Mouse (Mus musculus) gastrocnemius, adult 8-10 months (tissue): Measurements from ENCODE around the gene Snap29. TPM values are rescaled to one million over a fixed set of nuclear protein-coding genes. Genes with fewer than 3 reads are reported as not detected.

ENCODE experiments used
- DNase-seq, 2 experiments: peaks; one replicate each; pipeline ENCODE4 v3.0.0; 2022; ENCODE audit warnings: low spot score in 2 of 2
- total RNA-seq, 4 experiments: library from RNA; stranded (reverse); gene quantifications; 2 replicates each; pipeline ENCODE4 v1.2.4; 2022

Snap29 gene
- total RNA-seq, 4 experiments from 2014 or later, result 17.1 to 21.0 (median 18.9) TPM

GRCm38 (mm10) chr16:17472498-17472897, 66.7 kb downstream of the Snap29 start:
- DNase-seq, result no peak

GRCm38 (mm10) chr16:17474091-17474490, 68.3 kb downstream of the Snap29 start:
- no peak for DNase-seq

GRCm38 (mm10) chr16:17474761-17475160, 69.0 kb downstream of the Snap29 start:
- DNase-seq, result no peak

DNA sequence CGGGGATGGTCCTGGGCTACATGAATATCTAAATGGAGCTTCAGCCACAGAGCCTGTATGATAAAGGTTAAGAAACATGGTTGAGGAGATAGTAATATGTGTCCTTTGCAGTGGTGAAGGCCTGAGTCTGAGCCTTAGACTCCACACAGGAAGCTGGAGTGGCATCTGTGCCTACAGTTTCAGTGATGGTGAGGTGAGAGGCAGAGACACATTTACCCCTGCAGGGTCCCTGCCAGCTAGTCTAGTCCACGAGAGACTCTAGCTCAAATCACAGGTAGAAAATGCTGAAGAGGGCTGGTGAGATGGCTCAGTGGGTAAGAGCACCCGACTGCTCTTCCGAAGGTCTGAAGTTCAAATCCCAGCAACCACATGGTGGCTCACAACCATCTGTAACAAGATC, 69.5 kb downstream of the Snap29 start:
- no peak for DNase-seq

DNA sequence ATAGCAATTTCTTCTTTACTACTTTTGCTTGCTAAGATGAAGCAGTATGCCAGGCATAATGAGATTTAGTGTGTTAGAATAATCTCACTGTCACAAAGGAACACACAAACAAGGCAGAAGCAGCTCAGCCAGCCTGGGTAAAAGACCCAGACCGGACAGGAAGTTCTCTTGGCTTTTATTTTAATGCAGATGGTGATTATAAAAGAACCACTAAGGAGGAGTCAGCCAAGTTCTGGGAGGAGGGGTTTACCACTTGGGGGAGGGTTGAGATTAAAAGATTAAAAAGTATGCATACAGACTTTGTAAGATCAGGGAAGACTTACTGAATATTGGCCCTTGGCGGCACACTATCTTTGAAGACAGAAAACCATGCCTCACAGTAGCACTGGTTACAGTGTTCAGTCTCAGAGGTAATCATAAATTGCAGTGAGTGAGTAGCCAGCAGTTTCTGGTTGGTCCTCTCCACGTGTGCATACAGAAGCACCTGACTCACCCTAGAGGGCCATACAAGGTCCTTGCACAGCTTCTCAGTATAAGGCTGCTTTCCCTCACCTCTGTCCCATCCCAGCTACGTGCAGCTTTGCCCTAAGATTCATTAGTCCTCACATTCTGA, 72.7 kb downstream of the Snap29 start:
- DNase-seq, result no peak

Other genes starting within 250 kb of the Snap29 start
- gene Ube2l3, start 203.3 kb upstream of the Snap29 start, total RNA-seq, result 100 to 1,000 TPM; 119 to 134 (median 127) TPM
- gene Rimbp3, start 197.4 kb upstream of the Snap29 start, total RNA-seq, result under 1 TPM in 2 of 4 experiments, not detected in 2; 0.05 TPM
- 1 to 10 TPM; 1.1 to 1.5 (median 1.4) TPM for gene Hic2, start 172.4 kb upstream of the Snap29 start, total RNA-seq
- gene Tmem191c, start 129.9 kb upstream of the Snap29 start, total RNA-seq, result under 1 TPM in 3 of 4 experiments, not detected in 1; 0.58 to 0.91 (median 0.74) TPM
- not detected for gene Serpind1, start 74.6 kb upstream of the Snap29 start, total RNA-seq
- 10 to 100 TPM; 21.0 to 24.0 (median 22.1) TPM for gene Pi4ka, start 328 bp downstream of the Snap29 start, total RNA-seq
- 10 to 100 TPM; 20.9 to 29.2 (median 22.4) TPM for gene Crkl, start 46.0 kb downstream of the Snap29 start, total RNA-seq
- gene Aifm3, start 83.6 kb downstream of the Snap29 start, total RNA-seq, result under 1 TPM; 0.12 to 0.70 (median 0.28) TPM
- gene Lztr1, start 102.7 kb downstream of the Snap29 start, total RNA-seq, result 10 to 100 TPM; 20.3 to 26.1 (median 23.5) TPM
- gene Thap7, start 125.2 kb downstream of the Snap29 start, total RNA-seq, result 10 to 100 TPM; 13.7 to 16.0 (median 15.1) TPM
- gene Lrrc74b, start 155.3 kb downstream of the Snap29 start, total RNA-seq, result 1 to 10 TPM in 3 of 4 experiments, under 1 TPM in 1; 0.85 to 1.9 (median 1.8) TPM
- gene P2rx6, start 155.9 kb downstream of the Snap29 start, total RNA-seq, result 10 to 100 TPM in 3 of 4 experiments, 1 to 10 TPM in 1; 9.0 to 12.5 (median 11.3) TPM
- gene Slc7a4, start 177.2 kb downstream of the Snap29 start, total RNA-seq, result under 1 TPM in 2 of 4 experiments, not detected in 2; 0.19 to 0.40 TPM
- 10 to 100 TPM in 3 of 4 experiments, 1 to 10 TPM in 1; 8.8 to 13.8 (median 12.1) TPM for gene Smpd4, start 213.4 kb downstream of the Snap29 start, total RNA-seq
- gene Ccdc74a, start 240.5 kb downstream of the Snap29 start, total RNA-seq, result under 1 TPM in 2 of 4 experiments, not detected in 2; 0.41 to 0.81 TPM